Mouse (Mus musculus) c-Kit-negative CD71-positive TER-119-positive erythroid progenitor cells, embryonic 14.5 days (primary cell): ENCODE measurements around the gene Ciz1.

Source experiments
- DNase-seq: peaks from one replicate; pipeline ENCODE4 v3.0.0-alpha.2; 2013; ENCODE audit warnings: low read depth, low spot score

Gene Ciz1

GRCm38 (mm10) chr2:32352151-32353006, at the start of gene Ciz1:
TSS of gene Ciz1 (plus strand) at chr2:32352327.
- DNase-seq, result no peak

GRCm38 (mm10) chr2:32302952-32303351, 49.2 kb upstream of the Ciz1 start:
- no peak for DNase-seq

GRCm38 (mm10) chr2:32304145-32304832, 47.8 kb upstream of the Ciz1 start:
- no peak for DNase-seq

- DNase-seq, result no peak
Measured at GRCm38 (mm10) chr2:32305668-32306067, 46.5 kb upstream of the Ciz1 start.

GRCm38 (mm10) chr2:32306176-32306575, 46.0 kb upstream of the Ciz1 start:
- no peak for DNase-seq

GRCm38 (mm10) chr2:32307247-32307798, 44.8 kb upstream of the Ciz1 start:
- DNase-seq, result no peak

- DNase-seq, result peak; percentile 48
Measured at GRCm38 (mm10) chr2:32307941-32308760, 44.0 kb upstream of the Ciz1 start.

GRCm38 (mm10) chr2:32308870-32309568, 43.1 kb upstream of the Ciz1 start:
- DNase-seq, result no peak

GRCm38 (mm10) chr2:32310096-32310845, 41.9 kb upstream of the Ciz1 start:
- DNase-seq, result no peak

- no peak for DNase-seq
Measured at GRCm38 (mm10) chr2:32311443-32312317, 40.4 kb upstream of the Ciz1 start.

- DNase-seq, result peak; percentile 53
Measured at GRCm38 (mm10) chr2:32312318-32312964, 39.7 kb upstream of the Ciz1 start.

GRCm38 (mm10) chr2:32314831-32315230, 37.3 kb upstream of the Ciz1 start:
- DNase-seq, result no peak

- DNase-seq, result no peak
Measured at GRCm38 (mm10) chr2:32315751-32316150, 36.4 kb upstream of the Ciz1 start.

- no peak for DNase-seq
Measured at GRCm38 (mm10) chr2:32316887-32317656, 35.1 kb upstream of the Ciz1 start.

- DNase-seq, result no peak
Measured at GRCm38 (mm10) chr2:32317791-32318417, 34.2 kb upstream of the Ciz1 start.

- no peak for DNase-seq
Measured at GRCm38 (mm10) chr2:32318709-32319585, 33.2 kb upstream of the Ciz1 start.
